Mouse (Mus musculus) c-Kit-positive CD71-negative TER-119-negative erythroid progenitor cells, embryonic 14.5 days (primary cell): ENCODE measurements around the gene Macf1.
A peak's percentile ranks its signal among the peaks of the same experiment; 100 is the strongest.
"Not testable (repeated sequence)": the region's sequence is repeated elsewhere in the genome, so short reads cannot be mapped to it uniquely, and the experiment has no call there.

Experiments used
- DNase-seq: peaks from one replicate; pipeline ENCODE4 v3.0.0-alpha.2; 2013; ENCODE audit warnings: low read depth

Macf1 gene

GRCm38 (mm10) chr4:123342642-123343470 is 341.3 kb downstream of the Macf1 start, which contains the start of gene Bmp8a:
Gene Bmp8a, minus strand, starts transcription at chr4:123343252.
- DNase-seq = peak; percentile 63

GRCm38 (mm10) chr4:123342091-123342641 is 342.0 kb downstream of the Macf1 start:
- DNase-seq = no peak

GRCm38 (mm10) chr4:123340232-123340631 is 343.9 kb downstream of the Macf1 start:
- DNase-seq = peak; percentile 22

- DNase-seq = no peak
These were observed 346.5 kb downstream of the Macf1 start for GRCm38 (mm10) chr4:123337693-123338092.

GRCm38 (mm10) chr4:123335796-123336585 is 348.2 kb downstream of the Macf1 start:
- DNase-seq = no peak

- DNase-seq = not testable (repeated sequence)
These were observed 348.9 kb downstream of the Macf1 start for GRCm38 (mm10) chr4:123335244-123335643.

GRCm38 (mm10) chr4:123334177-123334576 is 350.0 kb downstream of the Macf1 start:
- DNase-seq = no peak

GRCm38 (mm10) chr4:123333151-123333550 is 351.0 kb downstream of the Macf1 start:
- no peak for DNase-seq

- not testable (repeated sequence) for DNase-seq
These were observed 352.2 kb downstream of the Macf1 start for GRCm38 (mm10) chr4:123331961-123332360.

GRCm38 (mm10) chr4:123331326-123331725 is 352.8 kb downstream of the Macf1 start:
- DNase-seq = no peak

- DNase-seq = no peak
These were observed 355.2 kb downstream of the Macf1 start for GRCm38 (mm10) chr4:123328946-123329345.

GRCm38 (mm10) chr4:123327630-123328029 is 356.5 kb downstream of the Macf1 start:
- no peak for DNase-seq

GRCm38 (mm10) chr4:123326087-123326486 is 358.1 kb downstream of the Macf1 start:
- DNase-seq = no peak

- DNase-seq = no peak
These were observed 360.6 kb downstream of the Macf1 start, which contains the start of gene Oxct2a for GRCm38 (mm10) chr4:123323534-123323933. Gene Oxct2a, minus strand, starts transcription at chr4:123323634.

- not testable (repeated sequence) for DNase-seq
These were observed 361.2 kb downstream of the Macf1 start for GRCm38 (mm10) chr4:123322910-123323309.

- no peak for DNase-seq
These were observed 369.7 kb downstream of the Macf1 start for GRCm38 (mm10) chr4:123314497-123314896.

- DNase-seq = peak; percentile 37
These were observed 371.1 kb downstream of the Macf1 start for GRCm38 (mm10) chr4:123313010-123313409.

- DNase-seq = no peak
These were observed 372.3 kb downstream of the Macf1 start for GRCm38 (mm10) chr4:123311845-123312244.

GRCm38 (mm10) chr4:123308292-123308691 is 375.9 kb downstream of the Macf1 start:
- DNase-seq = no peak

- DNase-seq = no peak
These were observed 377.2 kb downstream of the Macf1 start for GRCm38 (mm10) chr4:123306999-123307398.

GRCm38 (mm10) chr4:123305789-123306188 is 378.4 kb downstream of the Macf1 start:
- DNase-seq = peak; percentile 59
